Mouse (Mus musculus) erythroblast, embryonic 14.5 days (primary cell): ENCODE results near the gene Sbk1.

Experiments used
- GATA1 ChIP-seq: IDR thresholded peaks from 2 replicates; pipeline ENCODE4 v1.6.1; 2012; ENCODE audit warnings: low read length, inconsistent platforms, mixed read lengths
- TAL1 ChIP-seq: IDR thresholded peaks from 3 replicates; pipeline ENCODE4 v1.6.1; 2012; ENCODE audit warnings: low read length, inconsistent platforms, mixed read lengths

DNA sequence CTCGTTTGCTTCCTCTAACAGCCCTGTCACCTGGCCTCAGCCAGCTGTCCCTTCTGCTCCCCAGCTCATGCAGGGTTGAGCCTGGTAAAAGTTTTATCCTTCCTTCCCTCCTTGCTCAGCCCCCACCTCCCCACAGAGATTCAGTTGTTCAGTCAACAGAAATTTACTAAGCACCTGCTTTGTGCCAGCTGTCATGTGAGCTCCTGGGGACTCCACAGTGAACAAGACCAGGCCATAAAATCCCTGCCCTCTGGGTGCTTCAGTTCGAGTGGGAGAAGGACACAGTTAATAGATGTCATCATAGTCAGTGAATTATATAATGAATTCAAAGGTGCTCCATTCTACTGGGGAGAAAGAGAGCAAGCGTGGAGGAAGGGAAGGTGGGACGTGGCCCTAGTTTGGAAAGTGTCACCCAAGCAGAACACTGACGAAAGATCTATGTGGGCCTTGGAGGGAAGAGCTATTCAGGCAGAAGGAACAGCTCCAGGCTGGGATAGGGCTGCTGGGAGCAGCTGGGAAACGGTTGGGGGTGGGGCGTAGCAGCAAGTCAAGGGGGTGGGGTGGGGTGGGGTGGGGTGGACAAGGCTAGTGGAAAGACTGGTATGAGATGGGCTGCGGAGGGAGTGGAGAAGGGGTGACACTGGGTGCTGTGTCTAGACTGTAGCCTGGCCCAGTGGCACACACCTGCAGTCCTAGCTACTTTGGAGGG, 7.5 kb downstream of the Sbk1 start:
- TF ChIP-seq GATA1 (no peak), TAL1 (no peak)
